Mouse (Mus musculus) heart, embryonic 10.5 days (tissue): ENCODE measurements around the gene Ren1. TPM values are rescaled to one million over a fixed set of nuclear protein-coding genes. Genes with fewer than 3 reads are reported as not detected.

Experiments used
- DNase-seq: peaks from one replicate; pipeline ENCODE4 v3.0.0-alpha.2; 2017; ENCODE audit warnings: low spot score
- H3K27ac ChIP-seq: fragments of 300-500 bp; sonication (generic); 2 replicates; pipeline ENCODE4 v1.5.1; 2016; ENCODE audit warnings: mild to moderate bottlenecking
- H3K27me3 ChIP-seq: fragments of 300-500 bp; sonication (generic); 2 replicates; pipeline ENCODE4 v1.6.1; 2016; ENCODE audit warnings: mild to moderate bottlenecking; ENCODE audit not compliant: poor library complexity, insufficient read depth, severe bottlenecking
- H3K36me3 ChIP-seq: fragments of 300-500 bp; sonication (generic); 2 replicates; pipeline ENCODE4 v1.6.1; 2016; ENCODE audit warnings: mild to moderate bottlenecking, moderate library complexity
- H3K4me1 ChIP-seq: fragments of 300-500 bp; sonication (generic); 2 replicates; pipeline ENCODE4 v1.6.1; 2016; ENCODE audit warnings: mild to moderate bottlenecking
- H3K4me3 ChIP-seq: fragments of 300-500 bp; sonication (generic); 2 replicates; pipeline ENCODE4 v1.5.1; 2016; ENCODE audit warnings: mild to moderate bottlenecking, moderate library complexity
- H3K9me3 ChIP-seq: fragments of 300-500 bp; sonication (generic); 2 replicates; pipeline ENCODE4 v1.6.1; 2016; ENCODE audit warnings: mild to moderate bottlenecking, moderate library complexity
- WGBS: fragments of 180-500 bp; shearing (Covaris S2); methylation state at CpG from one replicate; pipeline ENCODE4 v1.1.7; 2016; 5-methylcytosine and 5-hydroxymethylcytosine counted together
- polyA plus RNA-seq: library from polyadenylated mRNA; unstranded; fragments of >200 nt; fragmentation: Nextera tagmentation; extraction: Ambion mirVana; gene quantifications from 2 replicates; pipeline ENCODE4 v1.2.1, GENCODE M21; 2016

Gene Ren1
- polyA plus RNA-seq, 1 experiment from 2014 or later, result 0.34 TPM

DNA sequence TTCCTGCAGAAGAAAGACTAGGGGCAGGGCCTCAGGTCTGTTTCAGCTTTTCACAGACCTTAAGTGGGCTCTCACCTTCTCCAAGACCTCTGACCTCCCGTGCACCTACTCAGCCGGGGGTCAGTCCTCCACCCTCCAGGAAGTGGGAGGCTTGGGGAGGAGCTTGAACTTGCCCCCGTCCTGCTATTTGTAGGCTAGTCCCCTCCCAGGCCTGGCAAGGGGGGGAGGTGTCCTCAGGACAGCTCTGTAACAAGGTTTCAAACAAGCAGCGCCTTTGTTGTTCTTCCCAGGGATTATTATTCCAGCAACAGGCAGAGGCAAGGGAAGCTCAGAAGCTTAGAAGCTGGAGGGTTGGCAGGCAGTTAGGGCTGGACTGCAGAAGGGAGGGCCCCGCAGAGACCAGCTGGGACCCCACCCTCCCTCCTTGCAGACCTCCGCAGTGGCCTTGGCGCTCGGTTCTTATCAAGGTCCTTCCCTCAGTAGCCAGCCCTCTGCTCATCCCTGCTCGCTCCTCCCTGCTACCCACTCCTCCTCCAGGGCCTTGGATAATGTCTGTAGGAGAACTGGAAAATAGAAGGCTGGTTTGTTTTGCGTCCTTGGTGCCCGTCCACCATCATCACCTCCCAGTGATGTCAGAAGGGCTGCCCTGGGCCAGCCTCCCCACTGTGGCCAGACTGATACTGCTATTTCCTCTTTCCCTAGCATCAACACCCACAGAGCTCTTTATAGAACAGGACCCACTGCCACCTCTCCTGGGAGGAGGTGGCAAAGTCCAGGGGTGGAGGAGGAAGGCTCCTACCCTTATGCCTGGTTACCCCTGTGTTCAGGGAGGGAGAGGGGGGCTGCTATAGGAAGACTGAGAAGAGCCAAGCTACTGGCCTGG lies 17.5 kb downstream of the Ren1 start:
- H3K27me3 ChIP-seq, result peaks cover 69% of the 10 kb centered on the region
- H3K4me1 ChIP-seq, result peaks cover 64% of the 10 kb centered on the region
- H3K36me3 ChIP-seq, result no peaks in the 10 kb centered on the region
- 2% methylated on average over 10 of the region's 11 CpGs for WGBS
- peak overlapping the region; percentile 32 for H3K27ac ChIP-seq
- no peak for DNase-seq
- H3K9me3 ChIP-seq, result no peaks in the 10 kb centered on the region
- H3K4me3 ChIP-seq, result peak overlapping the region; percentile 20

DNA sequence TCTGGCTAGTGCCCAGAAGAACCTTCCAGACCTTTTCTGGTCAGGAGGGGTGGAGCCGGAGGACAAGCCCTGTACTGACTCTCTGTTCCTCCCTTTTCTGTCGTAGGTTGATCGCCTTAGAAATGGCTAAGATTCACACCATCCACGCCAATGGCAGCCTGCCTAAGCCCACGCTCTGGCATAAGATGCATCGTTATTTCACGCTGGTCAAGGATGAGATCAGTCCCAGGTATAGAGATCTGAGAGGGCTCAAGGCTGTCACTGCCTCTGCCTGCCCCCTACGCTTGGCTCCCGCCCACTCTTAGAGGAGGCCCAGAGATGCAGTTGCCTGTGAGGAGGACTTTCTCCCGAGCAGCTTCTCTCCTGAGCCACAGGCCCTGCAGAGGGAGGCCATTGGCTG lies 18.3 kb downstream of the Ren1 start:
- no peak for DNase-seq
- WGBS, result 47% methylated on average over 10 of the region's 10 CpGs
- Histone ChIP-seq H3K4me3 (no peak overlapping the region), H3K4me1 (peaks cover 56% of the 10 kb centered on the region), H3K36me3 (no peaks in the 10 kb centered on the region), H3K27ac (no peak overlapping the region), H3K9me3 (no peaks in the 10 kb centered on the region), H3K27me3 (peaks cover 62% of the 10 kb centered on the region)

DNA sequence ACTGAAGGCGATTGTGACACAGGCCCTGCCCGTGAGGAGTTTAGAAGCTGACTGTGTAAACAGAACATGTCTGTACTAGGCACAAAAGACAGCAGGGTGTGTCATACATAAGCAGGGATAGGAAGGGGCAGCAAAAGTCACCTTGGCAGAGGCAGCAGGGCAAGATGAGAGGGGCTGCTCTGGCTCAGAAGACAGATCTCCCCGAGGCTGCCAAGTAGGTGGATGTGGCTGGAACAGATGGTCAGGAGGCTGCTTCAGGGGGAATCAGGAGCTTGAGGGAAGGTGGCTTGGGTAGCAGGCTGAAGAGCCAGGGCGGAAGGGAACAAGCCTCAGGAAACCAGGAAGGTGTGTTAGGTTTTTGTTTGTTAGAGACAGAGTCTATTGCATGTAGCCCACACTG lies 20.0 kb downstream of the Ren1 start:
- WGBS, result 73% methylated on average over 4 of the region's 4 CpGs
- H3K27ac ChIP-seq, result no peak overlapping the region

DNA sequence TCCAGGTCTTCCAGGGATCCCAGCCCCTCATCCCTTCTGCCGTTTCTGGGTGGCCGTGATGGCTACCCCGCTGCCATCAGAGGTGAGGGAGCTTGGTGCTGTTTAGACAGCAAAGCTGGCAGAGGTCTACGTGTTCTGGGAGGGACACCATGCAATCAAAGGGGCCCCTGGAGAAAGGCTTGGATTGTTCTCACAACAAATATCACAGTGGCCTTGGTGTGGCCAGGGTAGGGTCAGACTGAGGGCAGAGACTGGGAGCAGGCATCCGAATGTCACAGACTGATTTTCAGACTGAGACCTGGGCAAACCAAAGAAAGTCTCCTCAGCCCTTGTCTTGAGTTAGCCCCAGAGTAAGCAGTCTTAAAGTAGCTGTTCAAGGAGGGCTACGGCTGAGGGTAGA lies 21.1 kb downstream of the Ren1 start:
- DNase-seq, result no peak
- H3K27ac ChIP-seq, result no peak overlapping the region
- 81% methylated on average over 6 of the region's 6 CpGs for WGBS

More for the DNA sequence above, 20.0 kb downstream of the Ren1 start:
- Histone ChIP-seq H3K4me3 (no peak overlapping the region), H3K27me3 (peaks cover 44% of the 10 kb centered on the region), H3K9me3 (no peaks in the 10 kb centered on the region), H3K36me3 (no peaks in the 10 kb centered on the region), H3K4me1 (peaks cover 39% of the 10 kb centered on the region)
- no peak for DNase-seq

DNA sequence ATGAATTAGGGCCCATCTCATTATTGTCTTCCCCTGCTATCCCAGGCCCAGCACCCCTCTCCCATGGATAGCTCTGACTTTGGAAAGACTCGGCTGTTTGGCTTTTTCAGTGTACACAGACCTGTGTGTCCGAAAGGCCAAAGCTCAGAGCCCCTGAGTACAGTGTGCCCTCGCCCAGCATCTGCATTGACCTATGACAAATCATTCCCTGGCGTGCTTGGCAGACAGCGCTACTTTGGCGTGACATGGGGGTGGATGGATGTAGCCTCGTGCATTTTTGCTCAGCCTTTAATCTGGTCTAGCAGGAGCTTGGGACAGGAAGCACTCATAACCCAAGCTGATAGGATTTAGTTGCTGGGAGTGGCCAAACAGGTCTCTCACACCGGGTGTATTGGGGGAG lies 21.8 kb downstream of the Ren1 start:
- no peaks in the 10 kb centered on the region for H3K9me3 ChIP-seq
- no peak overlapping the region for H3K27ac ChIP-seq
- 64% methylated on average over 8 of the region's 8 CpGs for whole genome bisulfite sequencing
- no peak overlapping the region for H3K4me3 ChIP-seq
- no peaks in the 10 kb centered on the region for H3K36me3 ChIP-seq
- H3K4me1 ChIP-seq, result peaks cover 32% of the 10 kb centered on the region
- peaks cover 32% of the 10 kb centered on the region; the same call in 1 of the 2 replicates for H3K27me3 ChIP-seq
- no peak for DNase-seq

More for the DNA sequence above, 21.1 kb downstream of the Ren1 start:
- no peak overlapping the region for H3K4me3 ChIP-seq
- H3K4me1 ChIP-seq, result peaks cover 38% of the 10 kb centered on the region
- H3K27me3 ChIP-seq, result peaks cover 36% of the 10 kb centered on the region
- no peaks in the 10 kb centered on the region for H3K9me3 ChIP-seq
- no peaks in the 10 kb centered on the region for H3K36me3 ChIP-seq

DNA sequence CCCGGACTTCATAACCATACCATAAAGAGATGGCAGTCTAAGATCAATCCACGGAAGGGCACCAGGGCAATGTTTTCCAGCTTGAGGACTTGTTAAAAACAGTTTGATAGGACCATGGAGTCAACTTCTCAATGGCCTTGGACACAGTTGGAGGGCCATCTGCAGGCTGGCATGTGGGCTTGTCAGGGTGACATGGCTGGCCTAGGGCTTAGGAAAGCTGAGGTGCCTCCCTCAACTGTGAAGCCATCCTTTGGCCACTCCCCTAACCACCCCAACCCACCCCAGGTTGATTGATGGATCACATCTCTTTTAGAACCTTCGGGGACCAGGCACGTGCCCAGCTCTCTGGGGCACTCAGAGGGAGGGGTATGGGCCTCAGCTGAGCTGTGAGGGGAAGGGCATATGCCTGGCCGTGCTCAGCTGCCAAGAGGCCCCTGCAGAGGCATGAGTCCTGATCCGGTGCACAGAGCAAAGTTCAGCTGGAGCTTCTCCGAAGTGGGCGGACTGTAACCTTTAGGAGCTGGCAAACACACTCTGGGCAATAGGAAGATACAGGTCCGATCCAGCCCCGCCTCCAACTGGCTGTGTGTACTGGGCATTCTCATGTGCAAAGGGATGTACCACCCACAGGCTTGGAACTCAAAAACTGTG lies 25.5 kb downstream of the Ren1 start:
- DNase-seq, result no peak
- H3K4me1 ChIP-seq, result peaks cover 28% of the 10 kb centered on the region
- WGBS, result 74% methylated on average over 10 of the region's 10 CpGs
- peaks cover 22% of the 10 kb centered on the region; the same call in 1 of the 2 replicates for H3K27me3 ChIP-seq
- H3K9me3 ChIP-seq, result no peaks in the 10 kb centered on the region
- no peak overlapping the region for H3K27ac ChIP-seq
- no peak overlapping the region for H3K4me3 ChIP-seq
- no peaks in the 10 kb centered on the region for H3K36me3 ChIP-seq

DNA sequence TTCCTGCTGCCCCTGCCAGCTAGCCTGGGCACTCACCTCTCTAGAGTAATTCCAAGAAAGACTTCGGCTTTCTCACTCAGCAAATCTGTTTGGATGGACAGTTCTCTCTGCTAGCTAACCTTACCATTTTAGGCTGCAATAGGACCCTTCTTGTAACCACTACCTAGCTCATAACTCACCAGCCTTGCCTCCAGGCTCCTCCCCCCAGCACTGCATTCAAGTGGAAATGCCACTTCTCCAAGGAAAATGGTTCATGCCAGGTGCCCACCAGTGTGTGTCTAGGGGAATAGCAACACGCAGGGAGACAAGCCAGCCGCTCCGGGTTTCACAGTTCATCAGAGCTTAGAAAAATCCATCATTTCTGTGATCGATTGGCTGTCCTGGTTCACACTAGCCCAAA lies 27.2 kb downstream of the Ren1 start:
- H3K27ac ChIP-seq, result no peak overlapping the region
- WGBS, result 86% methylated on average over 5 of the region's 5 CpGs
- peaks cover 26% of the 10 kb centered on the region for H3K4me1 ChIP-seq
- DNase-seq, result no peak
- no peak overlapping the region for H3K4me3 ChIP-seq
- peaks cover 6% of the 10 kb centered on the region; the same call in 1 of the 2 replicates for H3K27me3 ChIP-seq
- no peaks in the 10 kb centered on the region for H3K9me3 ChIP-seq
- no peaks in the 10 kb centered on the region for H3K36me3 ChIP-seq

DNA sequence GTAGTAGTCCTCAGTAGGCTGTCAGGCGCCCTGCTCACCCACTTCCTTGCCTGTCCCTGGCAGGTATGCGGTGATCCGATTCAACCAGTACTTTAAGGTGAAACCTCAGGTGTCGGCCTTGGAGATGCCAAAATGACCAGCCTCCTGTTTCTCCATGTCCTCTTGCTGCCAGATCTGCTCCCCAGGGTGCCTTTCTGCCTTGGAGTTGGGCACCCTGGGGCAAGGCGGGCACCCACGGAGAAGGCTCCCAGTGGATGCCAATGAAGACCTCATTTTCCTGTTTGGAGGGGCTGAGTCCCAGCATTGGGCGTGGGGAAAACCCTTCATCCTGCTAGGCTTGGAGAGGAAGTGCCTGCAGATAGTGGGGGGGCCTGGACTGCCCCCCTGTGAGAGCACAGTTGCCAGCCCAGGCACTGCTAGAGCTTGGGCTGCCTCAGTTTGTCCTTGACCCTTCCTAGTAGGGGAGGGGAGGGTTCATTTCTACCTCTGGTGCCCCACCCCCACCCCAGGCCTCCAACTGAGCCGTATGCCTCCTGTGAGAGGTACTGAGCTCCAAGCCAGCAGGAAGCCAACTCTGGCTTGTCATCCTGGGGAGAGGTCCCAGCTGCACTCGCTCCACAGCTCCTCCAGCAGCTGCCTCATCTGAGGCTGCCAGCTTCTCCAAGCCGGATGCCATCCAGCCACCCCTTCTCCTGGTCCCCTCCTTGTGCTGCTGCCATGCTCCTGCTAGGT lies 29.1 kb downstream of the Ren1 start:
- 44% methylated on average over 10 of the region's 10 CpGs for WGBS
- Histone ChIP-seq H3K4me1 (peaks cover 27% of the 10 kb centered on the region), H3K4me3 (no peak overlapping the region), H3K27me3 (peaks cover 6% of the 10 kb centered on the region; the same call in 1 of the 2 replicates), H3K27ac (no peak overlapping the region), H3K36me3 (peaks cover 9% of the 10 kb centered on the region), H3K9me3 (no peaks in the 10 kb centered on the region)
- no peak for DNase-seq

DNA sequence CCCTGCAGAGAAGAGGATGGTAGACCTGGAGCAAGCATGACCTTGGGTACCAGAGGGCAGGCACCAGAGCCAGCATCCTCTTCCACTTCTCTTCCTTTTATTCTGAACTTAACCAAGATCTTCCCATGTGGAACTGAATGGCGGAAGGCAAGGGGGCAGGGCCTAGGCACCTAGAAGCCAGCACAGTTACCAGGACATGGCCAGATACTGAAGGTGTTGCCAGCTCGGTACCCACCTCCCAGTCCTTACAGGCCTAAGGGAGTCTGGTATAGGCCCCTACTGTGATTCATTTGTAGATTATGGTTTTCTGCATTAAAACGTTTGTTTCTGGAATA lies 29.6 kb downstream of the Ren1 start:
- peaks cover 27% of the 10 kb centered on the region for H3K4me1 ChIP-seq
- H3K4me3 ChIP-seq, result no peak overlapping the region
- peaks cover 14% of the 10 kb centered on the region for H3K36me3 ChIP-seq
- no peak for DNase-seq
- WGBS, result 76% methylated on average over 3 of the region's 3 CpGs
- no peak overlapping the region for H3K27ac ChIP-seq
- H3K9me3 ChIP-seq, result no peaks in the 10 kb centered on the region
- peaks cover 6% of the 10 kb centered on the region; the same call in 1 of the 2 replicates for H3K27me3 ChIP-seq

DNA sequence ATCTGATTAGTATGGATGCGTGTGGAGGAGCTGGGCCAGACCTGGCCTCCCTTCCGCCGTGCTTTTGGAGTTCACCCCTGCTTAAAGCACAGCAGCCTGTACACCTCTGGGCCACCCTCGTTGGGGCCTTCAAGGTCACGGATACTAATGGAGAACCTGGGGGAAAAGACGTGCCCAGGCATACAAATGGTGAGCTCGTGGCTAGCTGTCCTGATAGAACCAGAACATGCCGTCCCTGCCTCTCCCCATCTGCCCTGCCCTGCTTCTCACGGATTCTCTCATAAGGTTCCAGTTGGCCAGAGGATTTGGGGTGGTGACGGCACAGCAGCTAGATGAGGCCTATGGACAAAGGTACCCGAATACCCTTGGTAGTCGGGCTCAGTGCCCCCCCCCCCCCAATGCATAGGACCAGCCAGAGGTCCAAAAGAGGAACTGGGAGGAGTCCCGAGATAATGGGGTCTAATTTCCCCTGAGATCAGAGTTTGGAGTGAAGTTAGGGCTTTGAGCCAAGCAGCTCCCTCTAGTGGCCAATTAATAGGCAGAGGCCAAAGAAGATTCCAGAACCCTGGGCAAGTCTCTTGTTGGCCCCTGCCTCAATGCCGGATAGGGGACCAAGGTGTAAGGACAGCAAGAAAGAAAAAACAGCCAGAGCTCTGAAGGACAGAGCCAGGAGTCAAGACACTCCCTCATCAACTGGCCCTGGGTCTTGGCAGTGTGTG lies 30.2 kb downstream of the Ren1 start:
- no peaks in the 10 kb centered on the region for H3K9me3 ChIP-seq
- DNase-seq, result peak; percentile 79
- H3K27me3 ChIP-seq, result peaks cover 6% of the 10 kb centered on the region; the same call in 1 of the 2 replicates
- H3K4me1 ChIP-seq, result peaks cover 30% of the 10 kb centered on the region
- H3K27ac ChIP-seq, result no peak overlapping the region
- WGBS, result 65% methylated on average over 14 of the region's 14 CpGs
- peaks cover 16% of the 10 kb centered on the region for H3K36me3 ChIP-seq
- H3K4me3 ChIP-seq, result no peak overlapping the region

DNA sequence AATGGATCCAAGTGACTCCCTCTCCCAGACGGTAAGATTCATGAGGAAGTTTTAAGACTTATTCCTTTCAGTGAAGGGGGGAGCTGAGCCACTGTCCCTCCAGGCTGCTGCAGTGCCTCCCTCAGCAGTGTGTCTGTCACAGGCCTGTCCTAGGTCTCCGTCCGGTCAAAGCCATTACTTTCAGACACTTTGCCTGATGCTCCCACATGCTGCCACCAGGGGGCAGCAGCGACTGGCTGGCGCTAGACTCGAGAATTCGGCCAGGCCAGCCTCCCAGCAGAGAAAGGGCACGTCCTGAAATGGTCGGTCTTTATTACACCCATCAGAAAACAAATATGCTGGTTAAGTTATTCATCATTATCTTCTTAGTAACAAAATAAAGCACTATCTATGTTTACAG lies 31.7 kb downstream of the Ren1 start:
- Histone ChIP-seq H3K36me3 (peaks cover 22% of the 10 kb centered on the region), H3K4me1 (peaks cover 41% of the 10 kb centered on the region), H3K4me3 (no peak overlapping the region), H3K27ac (peak overlapping the region; percentile 49; the same call in 1 of the 2 replicates), H3K27me3 (peaks cover 6% of the 10 kb centered on the region; the same call in 1 of the 2 replicates), H3K9me3 (no peaks in the 10 kb centered on the region)
- peak; percentile 90 for DNase-seq
- 6% methylated on average over 9 of the region's 9 CpGs for WGBS

DNA sequence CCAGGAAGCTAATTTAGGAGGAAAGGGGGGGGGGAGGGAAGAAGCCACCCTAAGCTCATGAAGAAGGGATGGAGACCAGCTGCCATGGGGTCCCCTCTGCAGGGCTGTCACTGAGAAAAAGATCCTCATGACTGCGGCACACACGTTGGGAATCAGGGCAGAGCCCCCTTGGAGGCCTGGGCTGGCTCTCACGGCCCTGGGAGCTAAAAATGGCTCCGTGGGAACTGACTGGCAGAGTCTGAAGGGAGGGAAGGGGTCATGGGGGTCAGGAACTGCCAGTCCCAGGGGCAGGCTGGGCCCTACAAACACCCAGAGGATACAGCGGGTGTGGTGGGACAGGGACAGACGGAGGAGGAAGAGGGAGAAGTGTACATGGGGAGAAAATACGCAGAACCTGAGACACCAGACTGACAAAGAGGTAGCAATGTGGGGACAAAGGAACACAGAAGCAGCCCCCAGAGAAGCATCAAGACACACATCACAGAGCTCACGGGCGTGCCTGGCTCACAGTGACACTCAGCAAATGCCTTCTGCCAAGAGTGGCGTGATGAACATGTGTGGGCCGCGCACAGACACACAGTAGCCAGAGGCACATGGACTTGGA lies 32.3 kb downstream of the Ren1 start:
- no peak overlapping the region for H3K4me3 ChIP-seq
- H3K36me3 ChIP-seq, result peaks cover 22% of the 10 kb centered on the region
- DNase-seq, result no peak
- H3K9me3 ChIP-seq, result no peaks in the 10 kb centered on the region
- peak overlapping the region; percentile 49 for H3K27ac ChIP-seq
- 0 out of 2 replicates have a peak, but pooled peaks cover 7% of the 10 kb centered on the region for H3K27me3 ChIP-seq
- 54% methylated on average over 12 of the region's 12 CpGs for WGBS
- H3K4me1 ChIP-seq, result peaks cover 45% of the 10 kb centered on the region
